Mouse (Mus musculus): ENCODE data around the gene Galnt7. TPM values are rescaled to one million over a fixed set of nuclear protein-coding genes. Genes with fewer than 3 reads are reported as not detected.

The Galnt7 gene
- total RNA-seq (2021): 10 to 100 TPM; 13.5 to 13.6 TPM
- long read RNA-seq, experiment 1, full-length matches to known transcripts: 11 of 14 reads
- long read RNA-seq, experiment 1, partial matches to known transcripts: 2 of 14 reads
- long read RNA-seq, experiment 1, other reads (novel, unspliced or antisense): 1 of 14 reads
- long read RNA-seq, experiment 2, full-length matches to known transcripts: 1 of 1 reads
- long read RNA-seq, experiment 2, partial matches to known transcripts: 0 of 1 reads
- long read RNA-seq, experiment 2, other reads (novel, unspliced or antisense): 0 of 1 reads

DNA sequence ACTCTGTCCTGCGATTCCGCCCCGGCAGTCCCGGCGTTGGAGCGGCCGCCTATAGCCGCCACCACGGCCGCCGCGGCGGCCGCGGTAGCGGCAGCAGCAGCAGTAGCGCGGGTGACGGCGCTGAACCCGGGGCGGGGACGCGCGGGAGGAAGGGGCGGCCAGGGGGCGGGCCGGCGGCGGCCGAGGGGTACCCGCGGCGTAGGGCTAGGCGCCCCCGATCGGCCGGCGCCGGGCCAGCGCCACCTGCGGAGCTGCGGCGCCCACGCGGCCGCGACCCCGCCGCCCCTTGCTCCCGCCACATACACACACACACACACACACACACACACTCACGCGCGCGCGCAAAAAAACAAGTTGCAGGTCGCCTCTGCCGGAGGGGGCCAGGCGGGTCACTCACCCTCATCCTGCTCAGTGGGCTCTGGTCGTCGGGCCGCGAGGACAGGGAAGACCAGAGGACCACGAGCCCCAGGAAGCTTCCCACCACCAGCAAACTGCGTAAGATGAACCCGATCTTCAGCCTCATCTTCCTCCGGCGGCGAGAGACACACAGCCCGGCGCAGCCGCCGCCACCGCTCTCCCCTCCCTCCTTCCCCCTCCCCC lies at the start of gene Galnt7:
Gene Galnt7 (minus strand): TSS at position 577 of the 600 bp plus-strand sequence.
- DNase-seq: peak; percentile 82 to 91

DNA sequence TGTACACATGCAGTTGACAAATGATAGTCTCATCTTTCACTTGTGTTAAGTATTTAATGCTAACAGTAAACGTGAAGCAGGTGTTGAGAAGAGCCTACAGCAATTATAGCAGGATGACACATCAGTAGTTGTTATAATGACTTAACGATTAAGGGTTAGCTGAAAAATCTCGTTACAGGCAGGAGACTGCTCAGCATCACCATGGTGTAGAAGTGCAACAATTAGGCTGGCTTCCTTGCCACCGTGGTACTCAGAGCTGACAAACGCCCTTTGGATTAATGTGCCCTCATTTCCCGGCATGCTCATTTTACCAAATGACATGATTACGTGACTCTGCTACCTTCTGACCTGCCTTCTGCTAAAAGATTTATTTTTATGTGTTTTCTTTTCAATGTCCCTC lies 35.8 kb upstream of the Galnt7 start:
- DNase-seq: no peak

DNA sequence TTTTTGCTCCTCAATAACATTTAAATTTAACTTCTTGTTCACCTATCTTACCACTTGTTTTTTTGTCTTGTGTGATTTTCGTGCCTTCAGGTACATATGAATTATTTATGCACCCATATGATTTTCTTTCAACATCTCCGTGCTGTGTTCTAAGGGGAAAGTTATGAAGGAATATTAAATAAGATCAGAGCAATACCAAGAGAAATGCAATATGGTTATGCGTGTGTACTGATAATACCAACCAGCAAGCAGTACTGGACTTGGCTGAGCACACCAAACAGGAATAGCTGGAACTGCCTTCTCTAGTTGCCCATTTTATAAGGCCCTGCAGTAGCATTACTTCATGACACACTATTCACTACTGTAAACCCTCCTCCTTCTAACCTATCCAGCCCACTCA lies 33.0 kb upstream of the Galnt7 start:
- DNase-seq: no peak

DNA sequence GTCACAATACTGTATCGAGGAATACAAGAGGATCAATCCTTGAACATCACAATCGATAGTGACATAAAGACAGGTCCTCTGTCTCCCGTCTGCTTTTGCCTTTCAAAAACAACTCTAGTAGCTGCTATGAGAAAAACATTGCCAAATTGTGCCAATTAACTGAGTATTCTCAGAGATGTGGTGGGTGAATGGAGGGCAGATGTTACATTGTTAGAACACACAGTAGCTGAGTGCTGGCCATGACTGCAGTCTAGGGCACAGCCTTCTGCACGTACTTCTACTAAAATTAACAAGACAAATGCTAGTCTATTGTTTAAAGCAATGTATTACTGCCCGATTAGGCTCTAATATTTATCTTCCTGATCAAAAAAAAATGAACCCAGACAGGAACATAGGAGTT lies 27.2 kb upstream of the Galnt7 start:
- no peak for DNase-seq

DNA sequence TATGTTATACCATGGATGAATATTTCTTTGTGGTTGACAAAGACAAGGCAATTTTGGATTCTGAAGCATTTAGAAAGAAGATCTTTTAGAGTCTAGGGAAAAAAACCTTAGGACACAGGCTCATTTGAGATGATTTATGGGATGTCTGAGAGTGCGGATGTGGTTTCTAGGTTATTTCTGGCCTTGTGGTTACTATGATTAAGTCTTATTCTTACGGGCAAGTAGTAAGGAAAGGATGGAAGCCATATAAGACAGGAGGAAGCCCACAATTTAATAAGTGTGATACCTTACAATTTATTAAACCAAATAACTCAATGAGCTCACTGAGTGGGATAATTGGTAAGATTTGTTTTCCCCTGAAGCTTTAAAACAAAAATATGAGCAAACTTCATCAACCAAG lies 11.3 kb upstream of the Galnt7 start:
- DNase-seq: no peak

DNA sequence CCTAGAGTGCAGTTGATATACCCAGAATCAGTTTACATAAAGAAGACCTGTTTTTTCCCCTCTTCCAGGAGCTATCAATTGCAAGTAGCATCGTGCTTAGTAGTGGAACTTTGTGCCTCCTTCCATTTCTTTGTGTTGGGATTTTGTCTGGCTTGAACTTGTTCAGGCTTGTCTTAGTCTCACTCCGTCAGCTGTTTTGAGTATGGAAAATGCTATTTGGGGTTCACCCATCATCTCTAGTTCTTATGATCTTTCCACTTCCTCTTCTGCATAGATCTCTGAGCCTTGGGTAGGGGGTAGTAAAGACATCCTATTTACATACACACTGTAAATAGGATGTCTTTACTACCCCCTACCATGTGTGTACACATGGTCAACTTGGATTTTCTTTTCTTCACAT lies 7.2 kb upstream of the Galnt7 start:
- DNase-seq: no peak

DNA sequence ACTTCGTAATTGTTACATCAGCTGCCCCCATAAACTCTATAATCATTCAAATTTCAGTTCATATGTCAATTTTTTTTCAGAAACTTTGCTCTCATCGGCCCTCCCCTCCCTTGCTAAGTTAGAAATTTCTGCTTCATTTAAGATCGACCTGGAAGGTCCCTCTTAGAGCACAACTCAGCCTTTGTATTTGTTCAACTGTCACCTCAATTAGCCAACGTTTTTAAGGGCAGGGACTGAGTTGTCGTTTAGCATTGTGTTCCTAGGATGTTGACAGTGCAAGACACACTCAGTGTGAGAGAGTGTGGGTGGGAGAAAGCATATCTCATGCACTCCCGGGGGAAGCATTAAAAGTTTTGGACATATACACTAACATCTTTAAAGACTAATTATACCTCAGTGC lies 3.6 kb upstream of the Galnt7 start:
- no peak for DNase-seq

DNA sequence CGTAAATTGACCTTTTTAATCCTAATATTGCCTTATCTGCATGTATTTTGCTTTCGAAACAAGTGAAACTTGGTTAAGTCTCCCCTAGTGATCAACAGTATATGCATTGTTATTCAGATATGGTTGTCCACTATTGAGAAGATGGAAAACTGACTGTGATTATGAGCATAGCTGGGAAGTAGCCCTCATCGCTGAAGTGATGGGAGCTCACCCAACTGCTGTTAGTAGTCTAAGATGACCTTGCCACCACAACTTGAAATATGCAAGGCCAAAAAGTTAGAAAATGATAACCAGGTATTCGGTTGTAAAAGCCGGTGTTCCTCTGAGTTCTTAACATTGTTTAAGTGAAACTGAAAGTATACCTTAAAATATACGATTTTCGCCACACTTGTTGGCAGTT lies 1.3 kb upstream of the Galnt7 start:
- no peak for DNase-seq

DNA sequence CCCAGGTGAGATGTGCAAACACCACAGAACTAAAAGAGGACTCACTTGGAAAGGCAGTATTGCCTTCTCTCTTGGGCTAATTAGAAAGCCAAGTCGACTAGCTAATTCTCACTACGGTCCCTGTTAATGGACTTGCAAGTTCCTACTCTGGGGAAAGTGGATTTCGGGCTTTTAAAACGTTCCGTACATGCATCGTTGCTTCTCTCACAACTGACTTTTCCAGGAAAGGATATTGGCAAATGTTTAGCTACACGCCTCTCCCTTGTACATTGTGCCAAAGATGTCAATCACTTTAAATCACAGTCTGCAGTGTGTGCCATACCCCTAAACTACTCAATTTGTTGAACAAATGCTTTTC lies 915 bp upstream of the Galnt7 start:
- DNase-seq: no peak

DNA sequence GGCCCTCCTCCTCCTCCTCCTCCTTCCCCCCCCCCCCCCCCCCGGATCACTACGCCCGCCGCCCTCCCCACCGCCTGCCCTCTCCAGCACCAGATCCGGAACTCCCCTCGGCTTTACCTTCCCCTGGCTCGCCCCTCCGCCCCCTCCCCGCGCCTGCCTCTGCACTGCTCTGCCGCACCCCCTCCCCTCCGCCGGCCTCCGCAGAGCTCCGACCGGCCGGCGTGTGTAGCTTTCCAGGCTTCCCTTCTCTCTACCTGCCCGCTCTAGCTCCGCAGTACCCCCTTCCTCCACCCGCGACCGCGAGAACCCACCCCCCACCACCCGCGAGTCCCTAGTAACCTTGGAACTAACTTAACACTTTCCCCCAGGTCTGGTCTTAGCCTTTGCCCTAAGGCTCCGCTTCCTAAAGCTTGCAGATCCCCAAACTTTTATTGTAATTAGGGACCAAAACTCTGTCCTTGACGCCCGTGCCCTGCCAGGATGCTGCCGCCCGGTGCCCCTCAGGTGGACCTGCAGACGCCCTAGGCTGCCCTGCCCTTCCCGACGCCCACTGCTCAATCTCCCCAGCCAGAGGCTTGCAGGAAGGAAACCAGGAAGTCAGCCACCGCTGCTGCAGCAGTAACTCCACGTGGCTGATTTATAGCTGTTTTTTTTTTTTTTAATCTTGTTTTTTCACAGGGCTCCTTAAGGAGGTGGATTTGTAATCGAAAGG lies 380 bp upstream of the Galnt7 start:
- DNase-seq: peak; percentile 58 to 61

DNA sequence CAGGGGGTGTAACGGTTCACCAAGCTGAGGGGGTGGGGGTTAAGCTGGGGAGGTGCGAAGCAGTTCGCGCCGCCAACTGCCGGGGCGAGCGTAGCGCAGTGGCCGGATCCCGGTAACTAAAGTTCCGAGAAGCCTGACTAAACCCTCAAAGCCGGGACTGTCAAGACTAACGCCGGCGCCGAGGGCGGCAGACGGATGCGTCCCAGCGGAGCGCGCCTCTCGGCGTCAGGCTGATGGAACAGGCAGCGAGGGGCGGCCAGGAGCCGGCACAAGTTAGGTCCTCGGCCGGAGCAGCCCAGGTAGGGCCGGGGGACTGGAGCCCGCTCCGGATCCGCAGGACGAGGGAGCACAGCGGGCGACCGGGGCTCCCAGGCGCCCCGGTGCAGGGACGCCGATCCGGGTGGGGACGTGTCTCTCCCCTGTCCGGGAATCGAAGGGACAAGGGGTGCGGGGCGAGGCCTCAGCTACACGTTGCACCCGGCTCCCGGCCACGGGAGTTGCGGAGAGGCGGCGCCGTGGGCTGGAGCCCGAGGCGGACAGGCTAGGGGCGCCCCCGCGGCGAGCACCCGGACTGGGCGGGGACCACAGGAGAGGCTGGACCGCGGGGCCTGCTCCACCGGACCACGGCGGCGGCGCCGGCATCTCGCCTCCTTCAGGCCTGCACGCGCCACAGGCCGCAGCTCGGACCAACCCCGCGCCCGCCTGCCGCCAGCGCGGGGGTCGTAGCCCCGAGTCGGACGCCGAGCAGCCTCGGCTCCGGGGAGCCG lies 960 bp downstream of the Galnt7 start:
- peak; percentile 84 to 89 for DNase-seq

DNA sequence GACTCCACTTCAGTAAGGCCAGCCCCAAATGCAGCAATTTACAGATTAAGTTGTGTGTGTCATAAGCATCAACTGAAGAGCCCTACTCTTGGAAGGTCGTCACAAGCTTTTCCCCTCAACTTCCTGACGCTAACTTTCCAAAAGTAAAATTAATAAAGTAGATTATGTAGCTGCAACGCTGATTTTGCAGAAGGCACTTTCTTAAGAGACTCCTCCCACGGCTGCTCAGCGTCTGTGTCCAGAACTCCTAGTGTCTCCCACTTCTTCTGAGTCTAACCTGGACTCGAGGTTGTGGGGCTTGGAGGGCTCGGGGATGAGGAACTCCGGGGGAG lies 1.5 kb downstream of the Galnt7 start:
- DNase-seq: no peak

DNA sequence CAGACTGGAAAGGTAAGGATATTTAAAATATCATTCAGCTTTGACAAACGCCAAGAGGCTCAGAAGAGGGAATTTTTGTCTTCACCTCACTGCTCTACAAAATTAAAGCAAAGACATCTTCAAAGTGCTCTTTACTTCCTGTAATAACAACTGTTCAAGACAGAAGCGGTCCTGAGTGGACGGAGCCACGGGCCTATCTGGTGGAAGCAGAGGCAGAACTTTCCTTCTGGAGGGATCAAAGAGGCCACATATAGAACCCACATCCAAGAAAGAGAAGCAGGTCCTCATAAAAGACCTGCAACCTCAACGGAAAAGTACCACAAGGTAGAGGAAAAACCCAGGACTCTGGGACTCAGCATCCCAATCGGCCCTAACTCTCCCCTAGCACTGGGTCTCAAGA lies 2.6 kb downstream of the Galnt7 start:
- no peak for DNase-seq

DNA sequence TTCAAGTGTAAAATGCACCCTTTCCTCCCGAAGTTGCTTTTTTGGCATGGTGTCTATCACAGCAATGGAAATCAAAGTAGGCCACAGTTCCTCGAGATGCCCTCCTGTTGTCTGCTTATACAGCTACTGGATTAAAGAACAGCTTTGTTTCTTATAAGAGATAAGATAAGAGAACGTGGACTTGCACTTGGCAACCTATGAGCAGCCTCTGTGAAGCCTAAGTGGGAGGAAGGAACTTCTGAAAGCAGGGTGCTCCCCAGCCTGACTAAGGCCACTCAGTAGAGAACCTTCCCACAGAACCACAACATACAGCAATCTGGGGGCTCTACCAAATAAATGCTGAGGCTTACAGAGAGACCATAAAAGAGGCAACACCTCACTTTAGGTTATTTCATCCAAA lies 5.3 kb downstream of the Galnt7 start:
- no peak for DNase-seq

DNA sequence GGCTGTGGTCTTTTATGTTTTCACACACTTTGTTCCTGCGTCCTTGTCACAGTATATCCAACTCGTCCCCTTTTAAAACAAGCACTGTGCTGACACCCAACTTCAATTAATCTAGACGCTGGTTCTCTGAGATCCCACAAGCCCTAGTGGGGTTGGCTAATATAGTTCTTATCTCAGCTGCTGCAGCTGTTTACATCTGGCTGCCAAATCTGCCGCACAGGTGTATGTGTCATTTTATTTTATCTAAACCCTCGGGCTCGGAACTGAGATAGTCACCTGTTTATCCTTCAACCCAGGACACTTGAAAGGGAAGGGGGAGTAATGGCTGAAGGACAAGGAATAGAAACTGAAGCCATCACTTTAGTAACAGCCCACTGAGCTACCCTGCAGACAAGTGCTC lies 8.6 kb downstream of the Galnt7 start:
- DNase-seq: no peak

DNA sequence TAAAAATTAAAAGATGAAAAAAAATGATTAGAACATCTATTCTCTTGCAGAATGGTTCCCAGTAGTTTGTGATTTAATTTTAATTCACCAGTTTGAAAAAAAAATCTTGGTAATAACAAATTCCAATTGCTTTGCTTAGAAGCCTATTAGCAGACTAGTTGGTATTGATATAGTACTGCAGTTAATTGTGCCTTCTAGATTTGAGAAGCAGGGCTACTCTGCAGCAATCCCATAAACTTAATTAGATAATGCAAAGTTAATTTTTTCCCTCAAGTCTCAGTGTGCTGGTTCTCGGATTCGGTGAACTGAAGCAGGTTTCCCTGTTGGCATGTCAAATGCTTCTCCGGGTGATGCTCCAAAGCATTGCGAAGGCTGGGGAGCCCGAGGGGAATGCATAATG lies 10.1 kb downstream of the Galnt7 start:
- DNase-seq: no peak

DNA sequence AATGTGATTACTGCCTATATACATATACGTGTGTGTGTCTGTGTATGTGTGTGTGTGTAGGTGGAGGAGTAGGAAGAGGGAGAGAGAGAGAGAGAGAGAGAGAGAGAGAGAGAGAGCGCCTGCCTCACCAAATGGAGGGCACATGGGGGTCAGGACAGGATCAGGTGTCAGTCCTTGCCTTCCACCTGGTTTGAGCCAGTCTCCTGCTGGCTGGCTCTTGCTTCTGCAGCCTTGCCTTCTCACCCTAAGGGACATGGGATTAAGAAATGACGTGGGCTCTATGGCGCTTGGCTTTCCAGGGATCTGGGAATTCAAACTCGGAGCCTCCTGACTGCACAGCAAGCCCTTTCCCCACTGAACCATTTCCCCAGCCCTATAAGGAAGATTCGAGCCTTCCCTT lies 13.9 kb downstream of the Galnt7 start:
- DNase-seq: no peak

DNA sequence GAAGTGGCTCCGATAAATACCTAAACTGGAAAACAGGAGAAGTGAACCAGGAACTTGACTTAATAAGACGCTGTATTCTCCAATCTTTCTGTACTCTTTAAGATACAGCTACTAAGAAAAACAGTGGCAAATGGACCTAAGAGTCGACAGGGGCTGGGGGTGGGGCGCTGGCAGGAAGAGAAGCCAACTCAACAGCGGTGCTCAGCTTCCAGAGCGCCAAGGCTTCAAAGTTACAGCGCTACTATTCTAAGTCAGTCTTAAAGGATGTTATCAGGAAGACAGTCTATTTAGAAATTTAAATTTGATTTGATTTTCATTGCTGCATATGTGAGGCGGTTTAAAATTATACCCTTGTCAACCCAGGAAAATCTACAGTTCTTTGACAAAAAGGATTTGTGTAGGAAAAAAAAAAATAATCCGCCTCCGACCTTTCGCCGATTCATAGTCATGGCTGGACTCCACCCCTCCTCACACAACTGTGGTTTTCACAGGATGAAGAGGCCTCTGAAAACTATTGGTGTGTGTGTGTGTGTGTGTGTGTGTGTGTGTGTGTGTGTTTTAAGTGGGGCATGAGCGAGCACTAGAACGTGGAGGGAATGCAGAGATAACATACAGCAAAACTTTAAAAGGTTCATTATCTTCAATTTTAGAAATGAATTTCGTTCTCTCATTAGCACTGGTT lies 15.1 kb downstream of the Galnt7 start:
- DNase-seq: no peak

DNA sequence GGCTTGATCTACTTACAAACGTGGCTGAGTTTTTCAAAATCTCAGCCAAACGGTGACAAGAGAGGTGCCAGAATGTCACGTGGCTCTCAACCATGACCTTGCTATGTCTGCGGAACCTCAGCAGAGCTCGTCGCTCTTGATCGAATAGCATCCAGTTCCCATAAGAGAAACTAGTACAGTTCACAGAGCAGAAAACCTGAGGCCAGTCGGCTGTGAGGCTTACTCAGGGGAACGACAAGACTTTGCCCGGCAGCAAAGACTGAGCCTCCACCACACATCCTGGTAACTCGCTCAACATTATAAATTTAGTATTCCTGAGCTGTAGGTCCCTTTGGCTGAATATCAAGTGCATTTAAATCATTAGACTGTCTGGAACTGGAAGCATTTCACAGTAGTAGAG lies 16.1 kb downstream of the Galnt7 start:
- DNase-seq: peak; percentile 22 to 27

DNA sequence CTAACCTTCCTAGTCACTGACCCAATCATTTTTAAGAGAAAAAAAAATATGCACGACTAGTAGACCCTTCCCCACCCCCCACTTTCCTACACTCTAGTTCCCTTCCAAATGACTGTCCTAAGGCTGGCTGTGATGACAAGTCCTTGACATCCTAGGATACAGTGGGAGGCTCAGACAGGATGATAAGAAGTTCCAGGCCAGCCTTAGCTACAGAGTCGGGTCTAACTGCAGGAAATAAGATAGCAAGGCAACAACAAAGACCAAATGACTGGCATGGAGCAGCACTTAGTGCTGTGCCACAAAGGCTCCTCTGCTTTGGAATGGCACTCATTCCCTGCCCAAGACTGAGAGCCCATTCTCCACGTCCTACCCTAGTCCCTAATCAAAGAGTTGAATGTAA lies 16.6 kb downstream of the Galnt7 start:
- DNase-seq: no peak

DNA sequence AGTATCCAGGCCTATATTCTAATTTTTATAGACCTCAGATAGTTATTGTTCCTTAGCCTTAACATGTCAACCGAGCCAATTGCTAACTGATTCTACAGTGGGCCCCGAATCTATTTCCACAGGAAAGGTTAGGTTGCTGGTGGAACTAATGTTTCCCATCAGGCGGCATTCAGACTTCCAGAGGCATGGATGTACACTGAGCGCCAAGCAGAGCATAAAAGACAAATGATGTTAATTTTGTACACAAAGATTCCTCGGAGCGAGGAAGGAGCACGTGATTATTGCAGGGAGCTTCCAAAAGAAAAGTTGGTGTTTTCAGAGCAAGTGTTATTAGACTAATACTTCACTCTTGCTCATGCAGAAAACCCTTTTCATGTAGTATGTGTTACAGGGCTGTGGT lies 21.1 kb downstream of the Galnt7 start:
- no peak for DNase-seq

DNA sequence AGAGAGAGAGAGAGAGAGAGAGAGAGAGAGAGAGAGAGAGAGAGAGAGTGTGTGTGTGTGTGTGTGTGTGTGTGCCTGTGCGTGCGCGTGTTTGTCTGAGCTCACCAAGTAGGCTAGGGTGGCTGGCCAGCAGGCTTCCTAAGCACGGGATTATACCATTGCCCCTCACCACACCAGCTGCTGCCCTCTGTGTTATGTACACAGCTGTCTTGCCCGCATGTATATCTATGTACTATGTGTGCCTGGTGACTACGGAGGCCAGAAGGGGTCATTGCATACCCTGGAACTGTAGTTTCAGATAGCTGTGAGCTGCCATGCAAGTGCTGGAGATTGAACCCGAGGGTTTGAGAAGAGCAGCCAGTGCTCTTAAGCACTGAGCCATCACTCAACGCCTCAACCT lies 22.7 kb downstream of the Galnt7 start:
- DNase-seq: no peak

All from adrenal gland, postnatal 36 days (tissue).